Mouse (Mus musculus) heart, embryonic 14.5 days (tissue): ENCODE measurements around the gene Birc7. TPM values are rescaled to one million over a fixed set of nuclear protein-coding genes. Genes with fewer than 3 reads are reported as not detected.

Experiments
- ATAC-seq: fragments of 200-750 bp; cut with Nextera tagmentation; 2 replicates; pipeline ENCODE4 v1.8.0; 2017; ENCODE audit warnings: low read depth, moderate TSS enrichment; ENCODE audit not compliant: insufficient number of reproducible peaks, insufficient read depth, low FRiP score
- H3K27ac ChIP-seq, 2 experiments: fragments of 200-500 bp in 1 of 2; fragments of 300-500 bp in 1 of 2; sonication (generic) in 1 of 2; replicated peaks in 1 of 2; 2 replicates each; pipeline ENCODE4 v1.5.1; 2012 to 2014; ENCODE audit warnings: low read depth in 2 of 2, low read length in 2 of 2, control low read depth in 1 of 2, mild to moderate bottlenecking in 1 of 2, mixed read lengths in 1 of 2; ENCODE audit not compliant: control insufficient read depth in 1 of 2, insufficient read depth in 1 of 2
- H3K27me3 ChIP-seq: fragments of 300-500 bp; sonication (generic); 2 replicates; pipeline ENCODE4 v1.6.1; 2014; ENCODE audit warnings: mild to moderate bottlenecking, low read length, control low read depth; ENCODE audit not compliant: control insufficient read depth, insufficient read depth
- H3K36me3 ChIP-seq: fragments of 300-500 bp; sonication (generic); 2 replicates; pipeline ENCODE4 v1.6.1; 2014; ENCODE audit warnings: mild to moderate bottlenecking, control low read depth, low read length, mixed read lengths; ENCODE audit not compliant: control insufficient read depth, insufficient read depth
- H3K4me1 ChIP-seq, 2 experiments: fragments of 200-500 bp in 1 of 2; fragments of 300-500 bp in 1 of 2; sonication (generic) in 1 of 2; 2 replicates each; pipeline ENCODE4 v1.6.1; 2012 to 2014; ENCODE audit warnings: low read length in 2 of 2, control low read depth in 1 of 2, mixed read lengths in 1 of 2; ENCODE audit not compliant: control insufficient read depth in 2 of 2, insufficient read depth in 2 of 2
- H3K4me2 ChIP-seq: fragments of 300-500 bp; sonication (generic); 2 replicates; pipeline ENCODE4 v1.6.1; 2014; ENCODE audit warnings: mild to moderate bottlenecking, low read length
- H3K4me3 ChIP-seq, 2 experiments: fragments of 200-500 bp in 1 of 2; fragments of 300-500 bp in 1 of 2; sonication (generic) in 1 of 2; 2 replicates each; pipeline ENCODE4 v1.5.1; 2012 to 2014; ENCODE audit warnings: low read length in 2 of 2, mild to moderate bottlenecking in 2 of 2, control low read depth in 1 of 2, low read depth in 1 of 2, moderate library complexity in 1 of 2; ENCODE audit not compliant: control insufficient read depth in 1 of 2, insufficient read depth in 1 of 2
- H3K9ac ChIP-seq: fragments of 300-500 bp; sonication (generic); 2 replicates; pipeline ENCODE4 v1.6.1; 2014; ENCODE audit warnings: mild to moderate bottlenecking, low read length
- H3K9me3 ChIP-seq: fragments of 300-500 bp; sonication (generic); 2 replicates; pipeline ENCODE4 v1.6.1; 2016; ENCODE audit warnings: low read length, control low read depth; ENCODE audit not compliant: control insufficient read depth
- WGBS: fragments of 180-500 bp; shearing (Covaris S2); extraction: QIAGEN DNeasy Blood & Tissue Kit; methylation state at CpG from one replicate; pipeline ENCODE4 v1.1.7; 2014; 5-methylcytosine and 5-hydroxymethylcytosine counted together
- polyA plus RNA-seq: library from polyadenylated mRNA; unstranded; fragments of >200 nt; fragmentation: Nextera tagmentation; extraction: Ambion mirVana; gene quantifications from 2 replicates; pipeline ENCODE4 v1.2.1, GENCODE M21; 2014

Birc7 gene
- polyA plus RNA-seq, 1 experiment from 2014 or later: not detected

GRCm38 (mm10) chr2:180941869-180942268 is 13.0 kb downstream of the Birc7 start:
- peaks cover 3% of the 10 kb centered on the region; the same call in 1 of the 2 replicates for H3K36me3 ChIP-seq
- H3K4me1 ChIP-seq: peaks cover 6 to 10% of the 10 kb centered on the region in 2 experiments; a peak in 3 of 4 replicates
- no peak overlapping the region; the same call in 1 of the 2 replicates for H3K9ac ChIP-seq
- H3K9me3 ChIP-seq: no peaks in the 10 kb centered on the region
- H3K4me2 ChIP-seq: no peak overlapping the region
- no peaks in the 10 kb centered on the region; the same call in 1 of the 2 replicates for H3K27me3 ChIP-seq
- no peak overlapping the region for H3K4me3 ChIP-seq
- peak; percentile 74; the same call in 1 of the 2 replicates for ATAC-seq
- H3K27ac ChIP-seq: peak overlapping the region; percentile 38 to 66; a peak in 3 of 4 replicates

- Histone ChIP-seq H3K27me3 (peaks cover 16% of the 10 kb centered on the region; the same call in 1 of the 2 replicates), H3K9ac (no peak overlapping the region), H3K4me1 (peaks cover 4 to 13% of the 10 kb centered on the region in 2 experiments), H3K36me3 (no peaks in the 10 kb centered on the region), H3K4me3 (no peak overlapping the region), H3K9me3 (no peaks in the 10 kb centered on the region), H3K4me2 (no peak overlapping the region), H3K27ac (no peak overlapping the region)
- WGBS: 54% methylated on average over 1 of the region's 1 CpGs
- ATAC-seq: no peak
These were observed 21.1 kb downstream of the Birc7 start for GRCm38 (mm10) chr2:180949947-180950346.

- peak overlapping the region; percentile 72; the same call in 1 of the 2 replicates for H3K9ac ChIP-seq
- H3K4me1 ChIP-seq: peaks cover 5 to 17% of the 10 kb centered on the region in 2 experiments
- H3K36me3 ChIP-seq: no peaks in the 10 kb centered on the region
- H3K4me3 ChIP-seq: peak overlapping the region; percentile 60 to 61; a peak in 3 of 4 replicates
- peaks cover 22% of the 10 kb centered on the region; the same call in 1 of the 2 replicates for H3K27me3 ChIP-seq
- H3K9me3 ChIP-seq: no peaks in the 10 kb centered on the region
- H3K4me2 ChIP-seq: peak overlapping the region; percentile 92
- peak overlapping the region; percentile 66 to 70 for H3K27ac ChIP-seq
- WGBS: 21% methylated on average over 9 of the region's 9 CpGs
- no peak for ATAC-seq
These were observed 23.9 kb downstream of the Birc7 start for GRCm38 (mm10) chr2:180952731-180953171.

DNA sequence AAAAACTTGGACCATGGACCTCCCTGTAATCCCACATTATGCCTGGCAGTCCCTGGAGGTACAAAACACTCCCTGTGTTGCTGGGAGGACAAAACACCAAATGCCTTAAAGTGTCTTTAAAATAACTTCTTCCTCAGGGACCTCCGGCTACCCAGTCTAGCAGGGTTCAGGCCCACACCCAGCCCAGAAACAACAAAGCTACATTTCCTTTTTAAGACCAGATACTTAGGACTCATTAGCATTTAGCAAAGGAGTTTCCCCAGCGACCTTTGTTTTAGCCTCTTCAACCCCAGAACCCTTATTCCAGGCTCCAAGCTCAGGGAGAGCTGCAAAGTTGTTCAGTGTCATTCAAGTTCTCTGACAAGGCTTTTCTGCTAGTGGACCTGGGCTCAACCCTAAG is 24.8 kb downstream of the Birc7 start:
- WGBS: 27% methylated on average over 2 of the region's 2 CpGs
- Histone ChIP-seq H3K36me3 (no peaks in the 10 kb centered on the region), H3K9me3 (no peaks in the 10 kb centered on the region), H3K9ac (peak overlapping the region; percentile 72), H3K27ac (peak overlapping the region; percentile 46 to 70; a peak in 3 of 4 replicates), H3K27me3 (peaks cover 22% of the 10 kb centered on the region; the same call in 1 of the 2 replicates), H3K4me1 (peaks cover 5 to 17% of the 10 kb centered on the region in 2 experiments), H3K4me2 (peak overlapping the region; percentile 92), H3K4me3 (peak overlapping the region; percentile 60 to 61)
- no peak for ATAC-seq

- H3K4me1 ChIP-seq: peaks cover 5 to 17% of the 10 kb centered on the region in 2 experiments
- no peaks in the 10 kb centered on the region for H3K36me3 ChIP-seq
- peaks cover 22% of the 10 kb centered on the region; the same call in 1 of the 2 replicates for H3K27me3 ChIP-seq
- peak within 1 kb of the TSS; percentile 59 to 70 for H3K27ac ChIP-seq
- H3K9me3 ChIP-seq: no peaks in the 10 kb centered on the region
- H3K4me2 ChIP-seq: peak within 1 kb of the TSS; percentile 92
- H3K4me3 ChIP-seq: peak within 1 kb of the TSS; percentile 60 to 61
- H3K9ac ChIP-seq: peak within 1 kb of the TSS; percentile 72
- peak; percentile 78 for ATAC-seq
- WGBS: under 1% methylated on average over 52 of the region's 52 CpGs
These were observed 25.5 kb downstream of the Birc7 start, which contains the start of gene Nkain4 for GRCm38 (mm10) chr2:180954061-180955047. Gene Nkain4 (minus strand): TSS chr2:180954699.

- H3K9me3 ChIP-seq: no peaks in the 10 kb centered on the region
- H3K9ac ChIP-seq: no peak overlapping the region
- no peaks in the 10 kb centered on the region for H3K36me3 ChIP-seq
- WGBS: 72% methylated on average over 7 of the region's 7 CpGs
- no peak overlapping the region for H3K4me3 ChIP-seq
- H3K4me2 ChIP-seq: no peak overlapping the region
- no peak for ATAC-seq
- H3K4me1 ChIP-seq: peaks cover 20 to 25% of the 10 kb centered on the region in 2 experiments
- H3K27me3 ChIP-seq: peaks cover 7% of the 10 kb centered on the region; the same call in 1 of the 2 replicates
- H3K27ac ChIP-seq: no peak overlapping the region
These were observed 30.8 kb downstream of the Birc7 start for GRCm38 (mm10) chr2:180959605-180960004.

DNA sequence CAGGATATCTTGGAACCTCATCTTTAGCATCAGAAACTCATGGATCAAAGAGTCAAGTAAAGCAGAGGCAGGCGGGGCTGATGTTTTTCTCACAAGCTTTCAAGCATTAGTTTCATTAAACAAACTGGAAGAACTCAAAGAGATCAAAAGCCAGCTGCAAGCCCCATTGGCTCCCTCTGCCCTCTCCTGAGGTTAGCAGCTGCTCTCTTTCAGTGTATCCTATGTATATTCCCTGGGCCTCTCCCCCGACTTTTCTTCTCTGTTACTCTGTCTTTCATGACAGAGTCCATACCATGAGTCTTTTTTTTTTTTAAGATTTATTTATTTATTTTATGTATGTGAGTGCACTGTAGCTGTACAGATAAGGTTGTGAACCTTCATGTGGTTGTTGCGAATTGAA is 31.4 kb downstream of the Birc7 start:
- ATAC-seq: no peak
- Histone ChIP-seq H3K9me3 (no peaks in the 10 kb centered on the region), H3K4me2 (no peak overlapping the region), H3K36me3 (no peaks in the 10 kb centered on the region), H3K27ac (no peak overlapping the region), H3K9ac (no peak overlapping the region), H3K4me1 (peaks cover 20 to 23% of the 10 kb centered on the region in 2 experiments), H3K4me3 (no peak overlapping the region), H3K27me3 (peaks cover 5% of the 10 kb centered on the region; the same call in 1 of the 2 replicates)
- 65% methylated on average over 3 of the region's 3 CpGs for WGBS
